Mouse (Mus musculus) liver, embryonic 11.5 days (tissue): Measurements from ENCODE around the gene Olfr933. TPM values are rescaled to one million over a fixed set of nuclear protein-coding genes. Genes with fewer than 3 reads are reported as not detected.

Experiments used
- polyA plus RNA-seq: library from polyadenylated mRNA; unstranded; fragments of >200 nt; fragmentation: Nextera tagmentation; extraction: Ambion mirVana; gene quantifications from 2 replicates; pipeline ENCODE4 v1.2.1, GENCODE M21; 2014

Olfr933 gene
- polyA plus RNA-seq, 1 experiment from 2014 or later = not detected

Other genes with a start within 250 kb of the Olfr933 start
- gene Olfr920, start 220.0 kb upstream of the Olfr933 start, polyA plus RNA-seq = not detected in 2 replicates
- gene Olfr921, start 199.2 kb upstream of the Olfr933 start, polyA plus RNA-seq = not detected in 2 replicates
- gene Olfr922, start 157.7 kb upstream of the Olfr933 start, polyA plus RNA-seq = not detected in 2 replicates
- gene Olfr923, start 145.8 kb upstream of the Olfr933 start, polyA plus RNA-seq = not detected in 2 replicates
- not detected in 2 replicates for gene Olfr924, start 127.9 kb upstream of the Olfr933 start, polyA plus RNA-seq
- gene Olfr26, start 117.3 kb upstream of the Olfr933 start, polyA plus RNA-seq = not detected in 2 replicates
- gene Olfr926, start 95.2 kb upstream of the Olfr933 start, polyA plus RNA-seq = not detected in 2 replicates
- gene Olfr930, start 42.5 kb upstream of the Olfr933 start, polyA plus RNA-seq = not detected in 2 replicates
- not detected in 2 replicates for gene Olfr934, start 16.0 kb downstream of the Olfr933 start, polyA plus RNA-seq
- gene Olfr935, start 27.4 kb downstream of the Olfr933 start, polyA plus RNA-seq = not detected in 2 replicates
- not detected in 2 replicates for gene Olfr146, start 51.1 kb downstream of the Olfr933 start, polyA plus RNA-seq
- gene Olfr937, start 92.6 kb downstream of the Olfr933 start, polyA plus RNA-seq = not detected in 2 replicates
- gene Olfr938, start 106.6 kb downstream of the Olfr933 start, polyA plus RNA-seq = not detected in 2 replicates
- not detected in 2 replicates for gene Olfr27, start 155.8 kb downstream of the Olfr933 start, polyA plus RNA-seq
- not detected in 2 replicates for gene Olfr943, start 194.0 kb downstream of the Olfr933 start, polyA plus RNA-seq
- not detected in 2 replicates for gene Olfr944, start 229.6 kb downstream of the Olfr933 start, polyA plus RNA-seq